Mouse (Mus musculus) NIH3T3 (cell line): Measurements from ENCODE around the gene Mipep.

ENCODE experiments used
- DNase-seq: peaks from one replicate; pipeline ENCODE4 v3.0.0-alpha.2; 2012; ENCODE audit warnings: low read depth

Gene Mipep

DNA sequence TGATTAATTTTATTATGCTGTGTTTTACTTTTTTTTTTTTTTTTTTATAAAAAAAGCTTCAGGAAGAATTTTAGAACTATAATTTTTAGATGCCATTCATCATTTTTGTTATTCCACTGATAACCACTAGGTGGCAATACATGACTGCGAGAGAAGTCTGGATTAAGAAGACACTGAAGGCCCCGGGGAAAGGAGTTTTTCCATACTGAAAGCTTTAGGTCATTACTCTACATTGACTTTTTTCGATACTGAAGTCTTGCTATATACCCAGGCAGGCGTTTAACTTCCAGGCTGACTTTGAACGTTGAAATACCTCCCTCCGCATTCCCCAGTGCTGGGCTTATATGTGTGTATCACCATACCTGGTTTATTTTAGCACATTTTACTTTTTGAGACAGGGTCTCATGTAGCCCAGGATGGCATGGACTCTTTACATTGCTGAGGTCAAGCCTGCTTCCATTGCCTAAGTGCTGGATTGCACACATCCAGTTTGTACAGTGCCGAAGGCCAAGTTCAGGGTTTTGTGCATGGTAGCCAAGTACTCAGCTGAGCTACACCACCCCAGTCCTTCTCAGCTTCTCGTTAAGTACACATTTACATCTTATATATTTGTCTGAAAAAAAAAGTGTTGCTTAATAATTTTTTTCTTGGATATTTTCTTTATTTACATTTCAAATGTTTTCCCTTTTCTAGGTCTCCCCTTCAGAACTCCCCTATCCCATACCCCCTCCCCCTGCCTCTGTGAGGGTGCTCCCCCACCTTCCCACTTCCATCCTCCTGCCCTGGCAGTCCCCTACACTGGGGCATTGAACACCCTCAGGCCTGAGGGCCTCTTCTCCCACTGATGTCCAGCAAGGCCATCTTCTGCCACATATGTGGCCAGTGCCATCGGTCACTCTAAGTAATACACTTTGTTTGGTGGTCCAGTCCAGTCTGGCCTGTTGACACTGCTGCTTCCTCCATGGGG, 15.7 kb downstream of the Mipep start:
- DNase-seq = peak; percentile 82

DNA sequence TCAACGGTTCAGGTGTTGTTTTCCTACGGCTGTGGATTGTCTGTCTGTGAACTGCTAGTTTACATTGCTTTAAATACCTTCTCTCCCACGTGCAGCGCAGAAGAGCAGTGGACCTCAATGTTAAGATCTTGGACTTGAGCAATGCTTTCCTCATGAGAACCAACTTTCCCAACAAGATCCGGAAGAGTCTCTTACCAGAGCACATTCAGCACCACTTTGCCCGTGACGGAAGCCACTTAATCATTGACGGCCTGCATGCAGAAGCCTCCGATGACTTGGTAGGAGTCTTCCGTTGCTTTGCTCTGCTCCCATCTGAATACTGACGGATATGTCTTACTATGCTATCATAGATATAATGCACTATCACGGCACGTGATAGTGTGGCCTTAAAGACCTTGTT, 17.7 kb downstream of the Mipep start:
- no peak for DNase-seq

DNA sequence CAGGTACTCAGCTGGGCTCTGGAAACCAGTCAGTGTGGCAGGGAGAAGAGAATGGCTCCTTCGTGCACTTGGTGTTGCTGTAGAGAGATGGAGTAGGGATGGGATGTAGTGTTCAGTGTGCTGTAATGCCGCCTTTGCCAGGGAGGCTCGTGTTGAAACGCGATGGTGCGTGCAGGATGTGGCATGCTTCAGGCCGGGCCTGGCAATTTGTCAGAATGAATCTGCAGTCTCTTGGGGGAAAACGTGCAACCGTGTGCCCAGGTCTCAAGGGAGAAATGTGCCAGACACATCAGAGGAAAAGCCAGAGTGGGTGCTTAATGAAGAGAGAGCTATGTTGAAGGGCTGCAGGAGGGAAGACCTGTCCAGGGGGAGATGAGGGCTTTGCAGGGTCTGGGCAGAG, 20.6 kb downstream of the Mipep start:
- no peak for DNase-seq

DNA sequence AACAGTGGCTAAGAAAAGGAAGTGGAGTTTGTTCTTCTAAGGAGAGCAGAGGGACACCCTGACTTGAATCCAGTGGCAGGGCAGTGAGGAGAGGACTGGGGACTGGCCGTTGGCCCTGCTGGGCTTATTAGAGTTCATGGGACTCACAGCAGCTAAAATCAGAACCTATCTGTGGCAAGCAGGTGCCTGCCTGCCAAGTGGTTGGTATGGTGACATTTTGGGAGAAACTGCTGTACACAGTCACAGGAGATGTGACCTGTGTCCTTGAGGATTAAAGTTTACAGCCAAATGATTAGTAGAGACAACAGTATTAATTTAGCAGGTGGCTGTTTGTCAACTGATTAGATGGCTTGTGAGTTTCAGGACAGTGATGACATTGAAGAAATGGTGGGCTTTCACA, 21.5 kb downstream of the Mipep start:
- DNase-seq = no peak

DNA sequence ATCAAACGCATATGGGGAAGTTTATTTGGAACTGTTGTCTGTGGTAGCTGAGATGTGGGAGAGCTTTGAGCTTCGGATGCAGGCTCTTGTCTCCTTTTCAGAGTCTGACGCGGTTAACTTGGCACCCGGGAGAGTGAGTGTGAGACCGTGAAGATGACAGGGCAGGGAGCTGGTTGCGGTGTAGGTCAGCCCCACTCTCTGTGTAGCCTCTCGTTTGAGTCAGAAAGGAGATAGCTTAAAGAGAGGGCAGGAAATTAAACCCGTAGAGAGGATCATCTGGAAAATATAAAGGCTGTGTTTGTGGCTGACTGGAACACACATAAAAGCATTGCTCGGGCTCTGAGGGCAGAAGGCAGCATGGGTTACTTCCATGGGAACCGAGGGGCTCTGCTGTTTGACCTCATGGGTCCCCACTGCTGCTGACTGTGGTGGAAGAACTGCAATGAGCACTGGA, 22.5 kb downstream of the Mipep start:
- no peak for DNase-seq

DNA sequence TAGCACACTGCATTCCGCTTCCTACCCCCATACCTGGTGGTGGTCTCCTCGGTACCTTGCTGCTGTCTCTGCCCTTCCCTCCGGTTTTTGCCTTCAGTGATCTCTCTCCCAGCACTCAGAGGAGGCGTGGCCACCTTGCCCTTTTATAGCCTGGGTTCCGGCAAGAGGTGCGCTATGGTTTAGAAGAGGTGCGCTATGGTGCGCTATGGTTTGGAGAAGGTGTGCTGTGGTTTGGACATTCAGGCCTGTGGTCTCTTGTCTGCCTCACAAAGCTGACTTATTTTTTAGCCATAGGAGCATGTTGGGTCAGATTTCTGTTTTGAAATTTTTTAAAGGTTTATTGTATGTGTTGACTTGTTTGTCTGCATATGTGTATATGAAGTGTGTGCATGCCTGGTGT, 25.5 kb downstream of the Mipep start:
- no peak for DNase-seq

DNA sequence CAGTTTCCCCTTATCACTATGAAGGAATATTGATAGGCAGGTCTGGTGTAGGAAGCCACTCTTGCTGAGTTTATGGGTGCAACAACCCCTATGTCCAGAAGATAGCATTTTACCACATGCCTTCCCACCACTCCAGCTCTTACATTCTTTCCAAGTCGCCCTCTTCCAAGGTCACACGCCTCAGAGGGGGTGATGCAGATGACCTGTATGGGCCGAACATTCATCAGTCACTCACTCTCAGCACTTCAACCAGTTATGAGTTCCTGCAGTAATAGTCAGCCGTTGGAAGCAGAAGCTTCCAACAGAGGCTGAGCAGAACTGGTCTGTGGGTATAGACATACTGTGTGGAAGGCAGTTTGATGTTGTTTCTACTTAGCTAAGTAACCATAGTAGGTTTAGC, 27.2 kb downstream of the Mipep start:
- DNase-seq = no peak

DNA sequence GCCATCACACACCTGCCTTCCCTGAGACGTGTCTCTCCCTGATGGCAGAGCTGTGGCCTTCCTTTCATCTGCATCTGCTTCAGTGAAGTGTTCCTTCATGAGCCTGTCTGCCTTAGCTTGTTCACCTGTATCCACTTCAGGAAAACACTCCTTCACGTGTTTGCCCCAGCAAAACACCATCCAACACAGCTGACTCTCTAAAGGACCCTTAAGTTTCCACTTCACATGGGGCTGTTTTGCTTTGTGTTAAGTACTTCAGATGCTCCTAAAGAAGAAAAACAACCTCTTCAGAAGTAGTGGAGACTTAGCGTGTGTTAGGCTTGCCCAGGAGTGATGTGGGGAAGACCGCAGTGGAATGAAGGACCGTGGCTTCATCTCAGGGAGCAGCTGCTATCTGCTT, 30.7 kb downstream of the Mipep start:
- DNase-seq = no peak

DNA sequence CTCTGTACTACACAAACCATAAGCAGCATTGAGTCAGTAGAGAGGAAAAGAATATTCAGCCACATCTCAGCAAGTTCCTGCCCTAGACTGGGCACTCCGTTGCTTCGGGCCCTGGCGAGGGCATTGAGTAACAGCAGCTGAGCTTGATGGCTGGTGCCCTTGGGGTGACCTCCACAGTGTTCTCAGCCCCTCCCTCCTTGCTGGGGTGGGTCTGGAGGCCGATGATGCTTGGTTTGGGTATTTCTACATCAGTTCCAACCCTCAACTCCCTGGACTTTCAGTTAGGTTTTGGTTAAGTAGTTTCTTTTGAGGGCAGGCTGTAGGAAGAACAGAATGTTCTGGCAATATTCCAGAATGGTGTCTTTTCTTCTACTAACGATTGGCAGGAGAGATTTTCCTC, 33.7 kb downstream of the Mipep start:
- DNase-seq = peak; percentile 8

DNA sequence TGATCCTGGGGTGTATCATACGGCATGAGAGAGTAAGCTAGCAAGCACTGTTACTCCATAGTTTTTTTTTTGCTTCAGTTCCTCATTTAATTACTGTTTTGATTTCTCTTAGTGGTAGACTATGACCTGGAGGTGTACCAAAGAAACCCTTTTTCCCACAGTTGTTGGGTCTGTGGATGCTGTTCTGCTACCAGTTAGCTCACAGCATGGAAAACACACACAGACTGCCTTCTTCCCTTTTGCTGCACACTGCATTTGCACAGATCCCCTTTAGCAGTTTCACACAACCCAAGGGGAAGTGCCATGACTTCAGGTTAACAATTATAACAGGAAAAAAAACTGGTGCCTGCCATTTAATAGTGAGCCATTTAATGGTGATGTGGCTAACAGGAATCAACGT, 45.7 kb downstream of the Mipep start:
- DNase-seq = no peak

DNA sequence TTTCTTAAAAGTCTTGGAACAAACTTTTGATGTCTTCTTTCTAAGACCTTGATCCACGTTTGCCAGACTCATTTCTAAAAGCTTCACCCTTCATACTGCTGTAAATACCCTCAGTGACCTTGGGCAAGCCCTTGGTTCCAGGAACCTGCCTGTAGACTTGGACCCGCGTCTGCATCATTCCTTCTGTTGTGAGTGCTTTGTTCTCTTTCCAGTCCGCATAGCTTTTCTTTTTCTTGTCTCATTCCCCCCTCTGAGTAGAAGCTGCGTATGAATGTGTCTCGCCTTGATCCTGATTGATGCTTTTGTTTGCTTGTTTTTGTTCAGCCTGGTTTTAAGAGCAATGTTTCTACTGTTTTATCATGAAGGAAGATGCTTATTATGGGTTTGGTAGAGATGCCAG, 52.3 kb downstream of the Mipep start:
- no peak for DNase-seq

DNA sequence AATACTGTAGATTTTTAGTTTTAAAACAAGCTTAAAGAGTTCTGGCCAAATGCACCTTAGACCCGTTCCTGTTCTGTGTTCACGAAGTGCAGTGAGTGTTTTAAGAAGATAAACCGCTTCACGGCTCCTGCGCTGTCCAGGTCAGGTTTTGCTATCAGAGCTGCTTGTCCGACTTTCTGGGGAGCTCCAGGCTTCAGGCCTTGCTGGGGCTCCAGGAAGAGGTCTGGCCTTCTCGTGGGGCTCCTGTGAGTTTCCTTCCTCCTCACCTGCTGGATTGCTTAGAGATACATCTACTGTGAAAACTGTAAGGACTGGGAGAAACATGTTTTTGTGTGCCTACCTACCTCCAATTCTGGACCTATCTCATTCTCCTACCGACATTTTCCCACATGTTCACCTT, 55.3 kb downstream of the Mipep start:
- DNase-seq = no peak

DNA sequence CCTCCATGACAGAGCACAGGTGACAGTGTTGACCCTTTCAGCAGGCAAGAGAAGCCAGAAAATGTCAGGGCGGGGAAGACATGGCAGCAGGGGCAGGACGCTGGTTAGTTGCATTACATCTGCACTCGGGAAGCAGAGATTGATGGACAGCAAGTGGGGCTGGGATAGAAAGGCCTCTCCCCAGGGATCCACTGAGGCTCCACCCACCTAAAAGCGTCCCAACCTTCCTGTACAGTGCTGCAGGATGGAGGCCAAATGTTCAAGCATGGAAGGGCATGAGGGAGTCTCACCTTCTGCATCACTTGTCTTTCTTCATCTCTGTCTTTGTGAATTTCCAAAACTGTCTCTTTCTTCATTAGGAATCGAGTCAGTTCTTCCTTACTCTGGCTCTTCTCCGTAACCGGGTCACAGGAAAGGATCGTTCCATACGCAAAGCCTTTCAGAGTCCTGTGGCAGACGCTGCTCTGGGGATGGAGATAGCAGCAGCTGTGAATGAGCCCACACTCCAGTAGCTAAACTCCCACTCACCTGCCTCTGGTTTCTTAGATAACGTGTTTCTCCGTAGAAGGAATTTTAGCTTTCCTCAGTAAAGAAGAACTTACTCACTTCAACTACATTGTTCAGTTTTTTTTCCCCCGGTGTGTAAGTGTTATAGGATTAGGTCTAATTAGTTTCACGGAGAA, 57.7 kb downstream of the Mipep start:
- no peak for DNase-seq

DNA sequence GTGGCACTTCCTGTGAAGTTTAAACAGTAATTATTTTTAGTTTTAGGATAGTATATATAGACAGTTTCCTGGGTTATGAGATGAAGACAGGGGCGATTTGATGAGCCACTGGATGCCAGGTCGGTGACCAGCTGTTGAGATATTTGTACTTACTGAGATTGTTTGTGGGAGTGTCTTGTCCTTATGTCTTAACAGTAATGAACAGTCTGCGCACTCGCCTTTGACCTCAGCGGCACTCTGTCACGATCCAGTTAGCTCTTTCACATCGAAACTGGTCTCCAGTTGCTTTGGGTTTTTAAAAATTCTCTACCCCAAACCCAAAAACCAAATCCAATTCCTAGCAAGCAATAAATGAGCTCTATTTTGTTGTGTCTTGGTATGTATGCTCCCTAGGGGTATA, 59.2 kb downstream of the Mipep start:
- DNase-seq = no peak

DNA sequence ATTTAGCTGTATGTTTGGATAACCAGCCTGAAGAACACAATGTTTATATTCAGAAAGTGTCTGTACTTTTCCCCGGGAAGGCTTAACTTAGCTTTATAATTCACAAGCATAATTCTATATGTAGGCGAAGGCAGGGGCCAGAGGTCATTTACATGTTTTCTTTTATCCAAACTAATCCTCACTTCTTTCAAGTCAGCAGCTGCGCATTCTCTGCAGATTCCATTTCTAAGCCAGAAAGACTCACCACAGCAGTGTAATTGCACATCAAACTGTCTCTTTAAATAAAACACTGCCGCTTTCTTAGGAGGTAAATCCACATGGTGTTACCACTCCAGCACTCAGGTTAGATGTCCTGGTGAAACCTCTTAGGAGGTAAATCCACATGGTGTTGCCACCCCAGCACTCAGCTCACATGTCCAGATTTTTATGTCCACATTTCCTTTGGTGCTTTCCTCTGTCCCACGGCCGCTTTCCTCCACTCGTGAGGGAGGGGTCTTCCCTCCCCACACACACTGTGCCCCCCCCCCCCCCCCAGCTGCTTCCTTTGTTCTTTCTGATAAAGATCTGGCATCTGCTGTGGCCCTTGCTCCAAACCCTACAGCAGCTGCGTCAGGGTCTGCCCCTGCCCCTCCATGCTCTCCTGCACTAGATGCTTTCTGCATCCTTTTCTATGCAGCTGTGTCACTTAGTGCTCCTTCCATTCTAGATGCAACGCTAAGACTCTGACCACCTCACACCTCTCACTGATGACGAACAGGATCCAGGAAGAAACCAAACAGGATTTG, 61.1 kb downstream of the Mipep start:
- no peak for DNase-seq

DNA sequence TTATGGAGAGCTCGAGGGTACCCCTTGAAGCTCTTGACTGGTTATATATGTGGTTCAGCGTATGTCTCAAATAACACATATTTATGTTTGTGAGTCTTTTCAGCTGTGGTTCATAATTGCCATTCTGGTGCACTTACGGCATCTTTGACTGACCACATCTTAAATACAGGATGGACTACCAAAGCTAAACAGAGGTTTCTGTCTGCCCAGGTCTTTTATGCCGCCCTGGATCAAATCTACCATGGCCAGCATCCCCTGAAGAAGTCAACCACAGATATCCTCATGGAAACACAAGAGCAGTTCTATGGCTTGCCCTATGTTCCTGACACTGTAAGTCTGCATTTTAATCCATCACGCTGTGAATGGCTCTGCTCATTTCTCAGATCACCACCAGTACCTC, 61.8 kb downstream of the Mipep start:
- DNase-seq = no peak

DNA sequence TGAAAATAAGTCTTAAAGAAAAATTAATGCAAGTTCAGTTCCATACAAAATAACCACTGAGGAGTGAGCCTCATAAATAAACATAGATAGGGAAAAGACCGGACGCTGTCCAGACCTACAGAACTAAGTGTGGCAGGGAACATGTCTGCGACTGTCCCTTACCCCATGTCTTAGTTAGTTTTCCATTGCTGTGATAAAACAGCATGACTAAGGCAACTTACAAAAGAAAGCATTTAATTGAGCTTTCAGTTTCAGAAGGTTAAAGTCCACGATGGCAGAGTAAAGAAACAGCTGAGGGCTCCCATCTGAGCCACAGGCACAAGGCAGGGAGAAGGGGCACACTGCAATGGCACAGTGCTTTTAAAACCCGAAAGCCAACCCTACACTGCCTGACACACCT, 63.8 kb downstream of the Mipep start:
- no peak for DNase-seq

DNA sequence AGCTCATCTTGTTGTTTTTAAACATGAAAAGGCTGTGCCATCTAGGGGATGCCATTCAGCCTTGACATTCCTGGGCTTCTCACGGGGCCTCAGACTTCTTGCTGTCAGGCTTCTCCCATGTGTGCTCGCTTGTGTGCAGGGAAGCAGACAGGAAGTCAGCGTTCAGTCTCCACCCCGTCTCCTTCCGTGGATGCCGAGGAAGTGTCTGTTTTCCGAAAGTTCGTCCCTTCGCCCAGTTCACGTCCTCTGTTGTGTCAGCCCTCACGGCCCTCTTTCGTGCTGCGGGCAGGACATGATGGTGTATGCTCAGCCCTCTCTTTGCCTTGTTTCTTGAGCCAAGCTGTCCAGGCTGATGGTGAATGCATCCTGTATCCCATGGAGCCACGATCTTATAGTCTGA, 65.7 kb downstream of the Mipep start:
- no peak for DNase-seq

DNA sequence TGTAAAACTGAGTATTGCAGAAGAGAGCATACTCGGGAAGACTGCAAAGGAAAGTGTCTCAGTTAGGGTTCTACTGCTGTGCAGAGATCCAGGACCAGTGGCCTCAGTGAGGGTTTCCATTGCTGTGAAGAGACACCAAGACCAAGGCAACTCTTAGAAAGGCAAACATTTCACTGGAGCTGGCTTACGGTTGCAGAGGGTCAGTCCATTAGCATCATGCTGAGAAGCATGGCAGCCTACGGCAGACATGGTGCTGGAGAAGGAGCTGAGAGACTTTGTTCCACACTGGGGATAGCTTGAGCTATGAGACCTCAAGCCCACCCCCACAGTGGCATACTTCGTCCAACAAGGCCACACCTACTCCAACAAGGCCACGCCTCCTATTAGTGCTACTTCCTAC, 67.3 kb downstream of the Mipep start:
- DNase-seq = no peak

DNA sequence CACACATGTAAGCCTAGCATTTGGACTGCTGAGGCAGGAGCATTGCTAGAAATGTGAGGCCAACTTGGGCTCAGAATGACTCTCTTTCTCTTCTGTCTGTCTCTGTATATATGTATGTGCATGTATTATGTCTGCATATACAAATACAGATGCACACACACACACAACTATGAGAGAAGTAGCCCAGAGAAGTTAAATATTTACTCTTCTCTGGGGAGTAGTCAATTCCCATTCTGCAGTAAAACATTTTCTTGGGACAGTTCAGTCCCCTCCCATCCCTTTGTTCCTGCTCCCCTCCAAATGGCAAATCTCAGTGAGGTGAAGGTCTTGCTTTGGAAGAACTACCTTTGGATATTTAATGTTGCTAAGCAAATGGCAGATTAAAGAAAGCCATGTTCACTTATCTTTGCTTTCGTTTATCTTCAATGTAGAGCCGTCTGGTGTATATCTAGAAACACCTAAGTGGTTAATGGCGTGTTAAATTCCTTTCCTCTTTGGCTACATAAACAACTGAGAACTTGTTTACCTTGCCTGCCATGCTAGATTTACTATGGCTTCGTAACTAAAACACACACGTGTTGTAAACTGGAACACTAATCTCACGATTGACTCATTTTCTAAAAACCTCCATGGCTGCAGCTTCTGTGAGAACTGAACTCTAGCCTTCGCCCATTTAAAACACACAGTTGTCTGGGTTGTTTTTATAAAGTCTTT, 72.0 kb downstream of the Mipep start:
- no peak for DNase-seq

DNA sequence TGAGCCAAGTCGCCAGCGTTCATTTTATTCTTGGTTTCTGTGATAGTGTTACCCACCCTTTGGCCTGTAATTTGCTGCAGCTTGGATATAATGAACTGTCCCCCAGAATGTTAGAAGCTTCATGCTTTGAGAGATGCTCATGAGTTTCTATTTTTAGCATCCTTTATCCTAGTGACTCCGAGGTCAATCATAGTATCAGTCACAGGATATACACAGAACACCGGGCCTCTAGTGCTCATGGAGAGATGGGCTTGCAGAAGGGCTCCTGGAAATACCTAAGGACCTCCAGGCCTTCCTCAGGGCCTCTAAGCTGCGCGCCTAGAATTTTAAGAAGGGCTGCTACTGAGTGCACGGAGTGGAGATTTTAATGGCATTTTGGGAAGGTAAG, 72.5 kb downstream of the Mipep start:
- no peak for DNase-seq

DNA sequence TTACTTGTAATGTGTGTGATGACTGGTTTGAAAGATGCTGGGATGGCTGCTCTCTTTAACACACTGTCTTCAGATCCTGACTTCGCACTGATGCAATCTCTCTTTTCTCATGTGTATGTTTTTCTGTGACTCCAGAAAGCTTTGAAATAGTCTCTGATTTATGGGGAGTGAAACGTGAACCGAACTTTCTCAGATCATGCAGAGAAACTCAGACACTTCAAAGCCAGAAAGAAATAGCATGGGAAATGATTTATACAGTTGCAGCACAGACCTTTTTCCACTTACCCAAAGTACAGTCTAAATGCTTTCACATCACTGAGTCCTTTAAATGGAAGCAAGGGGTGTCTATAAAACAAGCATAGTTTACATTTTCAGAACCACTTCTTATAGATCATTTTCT, 79.0 kb downstream of the Mipep start:
- no peak for DNase-seq
